Mouse (Mus musculus): ENCODE results near the gene Dclk3. TPM values are rescaled to one million over a fixed set of nuclear protein-coding genes. Genes with fewer than 3 reads are reported as not detected.
A peak's percentile ranks its signal among the peaks of the same experiment; 100 is the strongest.

Gene Dclk3
- total and polyA plus RNA-seq, 3 experiments: 0.23 to 0.39 (median 0.33) TPM

- Histone ChIP-seq H3K4me3 (no peak overlapping the region), H3K27me3 (ENCODE audit: control insufficient read depth, insufficient read depth, low read length) (no peaks in the 10 kb centered on the region), H3K9ac (ENCODE audit: low read depth, low read length) (no peak overlapping the region), H3K4me1 (ENCODE audit: control insufficient read depth, insufficient read depth, low read length) (no peaks in the 10 kb centered on the region), H3K36me3 (ENCODE audit: control insufficient read depth, insufficient read depth, low read length) (no peaks in the 10 kb centered on the region), H3K27ac (no peak overlapping the region), H3K79me2 (replicated peaks; ENCODE audit: control insufficient read depth, insufficient read depth, low read length) (no peaks in the 10 kb centered on the region)
- peak; percentile 57 to 71 for DNase-seq
- TF ChIP-seq CTCF (IDR thresholded peaks at IDR 0.05) (no peak; the same call in 1 of the 2 replicates), EP300 (IDR thresholded peaks at IDR 0.05; ENCODE audit: insufficient read depth, low read depth, low read length) (0 out of 2 replicates have a peak, but pooled peaks have one; percentile 35), POLR2A (IDR thresholded peaks at IDR 0.05; ENCODE audit: insufficient read depth, low read depth, low read length) (no peak)
- intact Hi-C loops (cut with DNase I): loop anchor here (1.0 kb wide), 1 partner anchor 421 kb away; no protein-coding TSS in a partner anchor
- WGBS: 15% methylated on average over 9 of the region's 9 CpGs
Observed at GRCm38 (mm10) chr9:111497074-111497811, 58.4 kb downstream of the Dclk3 start.

GRCm38 (mm10) chr9:111500211-111500610, 61.3 kb downstream of the Dclk3 start:
- no peak overlapping the region for H3K27ac ChIP-seq
- H3K4me1 ChIP-seq (ENCODE audit: control insufficient read depth, insufficient read depth, low read length): no peaks in the 10 kb centered on the region
- H3K4me3 ChIP-seq: no peak overlapping the region
- no peaks in the 10 kb centered on the region for H3K79me2 ChIP-seq (replicated peaks; ENCODE audit: control insufficient read depth, insufficient read depth, low read length)
- no peaks in the 10 kb centered on the region for H3K36me3 ChIP-seq (ENCODE audit: control insufficient read depth, insufficient read depth, low read length)
- H3K9ac ChIP-seq (ENCODE audit: low read depth, low read length): no peak overlapping the region
- TF ChIP-seq EP300 (IDR thresholded peaks at IDR 0.05; ENCODE audit: insufficient read depth, low read depth, low read length) (no peak), CTCF (IDR thresholded peaks at IDR 0.05) (no peak), POLR2A (IDR thresholded peaks at IDR 0.05; ENCODE audit: insufficient read depth, low read depth, low read length) (no peak)
- no peaks in the 10 kb centered on the region for H3K27me3 ChIP-seq (ENCODE audit: control insufficient read depth, insufficient read depth, low read length)
- intact Hi-C loops (cut with DNase I): no loop called here
- 77% methylated on average over 9 of the region's 9 CpGs for WGBS
- DNase-seq: no peak

- Histone ChIP-seq H3K4me3 (no peak overlapping the region), H3K79me2 (replicated peaks; ENCODE audit: control insufficient read depth, insufficient read depth, low read length) (no peaks in the 10 kb centered on the region), H3K27me3 (ENCODE audit: control insufficient read depth, insufficient read depth, low read length) (no peaks in the 10 kb centered on the region), H3K9ac (ENCODE audit: low read depth, low read length) (no peak overlapping the region), H3K36me3 (ENCODE audit: control insufficient read depth, insufficient read depth, low read length) (no peaks in the 10 kb centered on the region), H3K27ac (no peak overlapping the region), H3K4me1 (ENCODE audit: control insufficient read depth, insufficient read depth, low read length) (no peaks in the 10 kb centered on the region)
- intact Hi-C loops (cut with DNase I): no loop called here
- no peak for DNase-seq
- 57% methylated on average over 3 of the region's 3 CpGs for WGBS
- TF ChIP-seq CTCF (IDR thresholded peaks at IDR 0.05) (no peak), EP300 (IDR thresholded peaks at IDR 0.05; ENCODE audit: insufficient read depth, low read depth, low read length) (no peak), POLR2A (IDR thresholded peaks at IDR 0.05; ENCODE audit: insufficient read depth, low read depth, low read length) (no peak)
Observed at GRCm38 (mm10) chr9:111506075-111506474, 67.2 kb downstream of the Dclk3 start.

GRCm38 (mm10) chr9:111514586-111515473, 75.9 kb downstream of the Dclk3 start:
- no peaks in the 10 kb centered on the region for H3K36me3 ChIP-seq (ENCODE audit: control insufficient read depth, insufficient read depth, low read length)
- H3K4me3 ChIP-seq: no peak overlapping the region
- H3K4me1 ChIP-seq (ENCODE audit: control insufficient read depth, insufficient read depth, low read length): no peaks in the 10 kb centered on the region
- WGBS: 73% methylated on average over 15 of the region's 15 CpGs
- no peak for DNase-seq
- no peak overlapping the region for H3K9ac ChIP-seq (ENCODE audit: low read depth, low read length)
- no peak overlapping the region for H3K27ac ChIP-seq
- no peaks in the 10 kb centered on the region for H3K27me3 ChIP-seq (ENCODE audit: control insufficient read depth, insufficient read depth, low read length)
- TF ChIP-seq POLR2A (IDR thresholded peaks at IDR 0.05; ENCODE audit: insufficient read depth, low read depth, low read length): no peak
- TF ChIP-seq EP300 (IDR thresholded peaks at IDR 0.05; ENCODE audit: insufficient read depth, low read depth, low read length): no peak
- no peak for TF ChIP-seq CTCF (IDR thresholded peaks at IDR 0.05)
- no peaks in the 10 kb centered on the region for H3K79me2 ChIP-seq (replicated peaks; ENCODE audit: control insufficient read depth, insufficient read depth, low read length)
- intact Hi-C loops (cut with DNase I): no loop called here

GRCm38 (mm10) chr9:111515536-111515935, 76.7 kb downstream of the Dclk3 start:
- intact Hi-C loops (cut with DNase I): no loop called here
- TF ChIP-seq POLR2A (IDR thresholded peaks at IDR 0.05; ENCODE audit: insufficient read depth, low read depth, low read length): no peak
- no peak for TF ChIP-seq CTCF (IDR thresholded peaks at IDR 0.05)
- no peak for TF ChIP-seq EP300 (IDR thresholded peaks at IDR 0.05; ENCODE audit: insufficient read depth, low read depth, low read length)
- Histone ChIP-seq H3K9ac (ENCODE audit: low read depth, low read length) (no peak overlapping the region), H3K27me3 (ENCODE audit: control insufficient read depth, insufficient read depth, low read length) (no peaks in the 10 kb centered on the region), H3K4me1 (ENCODE audit: control insufficient read depth, insufficient read depth, low read length) (no peaks in the 10 kb centered on the region), H3K79me2 (replicated peaks; ENCODE audit: control insufficient read depth, insufficient read depth, low read length) (no peaks in the 10 kb centered on the region), H3K36me3 (ENCODE audit: control insufficient read depth, insufficient read depth, low read length) (no peaks in the 10 kb centered on the region), H3K4me3 (no peak overlapping the region), H3K27ac (no peak overlapping the region)
- DNase-seq: no peak
- WGBS: 84% methylated on average over 3 of the region's 3 CpGs
